Mouse (Mus musculus): ENCODE measurements around the gene Mmd2. TPM values are rescaled to one million over a fixed set of nuclear protein-coding genes. Genes with fewer than 3 reads are reported as not detected.

The Mmd2 gene
- polyA plus RNA-seq, 1 experiment from 2014 or later, result 77.4 TPM

GRCm38 (mm10) chr5:142637823-142638222 is 29.2 kb upstream of the Mmd2 start:
- WGBS, result 96% methylated on average over 5 of the region's 5 CpGs
- no peak for ATAC-seq

GRCm38 (mm10) chr5:142630224-142630623 is 21.6 kb upstream of the Mmd2 start:
- Histone ChIP-seq H3K27me3 (replicated peaks; ENCODE audit: control insufficient read depth, insufficient read depth, low read length) (no peaks in the 10 kb centered on the region), H3K27ac (ENCODE audit: low read length) (no peak overlapping the region; the same call in 1 of the 2 replicates), H3K4me3 (replicated peaks; ENCODE audit: low read length) (peak overlapping the region; percentile 82), H3K9ac (replicated peaks; ENCODE audit: low read depth, low read length) (peak overlapping the region; percentile 82), H3K9me3 (ENCODE audit: control insufficient read depth, low read length) (no peaks in the 10 kb centered on the region), H3K4me1 (replicated peaks; ENCODE audit: control insufficient read depth, insufficient read depth, low read length) (peaks cover 14% of the 10 kb centered on the region), H3K36me3 (ENCODE audit: control insufficient read depth, insufficient read depth) (peaks cover 9% of the 10 kb centered on the region; the same call in 1 of the 2 replicates), H3K4me2 (ENCODE audit: low read length) (peak overlapping the region; percentile 59)
- no peak for ATAC-seq
- 5% methylated on average over 6 of the region's 6 CpGs for WGBS

More at GRCm38 (mm10) chr5:142637823-142638222, 29.2 kb upstream of the Mmd2 start:
- no peak overlapping the region for H3K4me3 ChIP-seq (replicated peaks; ENCODE audit: low read length)
- H3K9me3 ChIP-seq (ENCODE audit: control insufficient read depth, low read length), result no peaks in the 10 kb centered on the region
- H3K27me3 ChIP-seq (replicated peaks; ENCODE audit: control insufficient read depth, insufficient read depth, low read length), result no peaks in the 10 kb centered on the region
- H3K36me3 ChIP-seq (ENCODE audit: control insufficient read depth, insufficient read depth), result peaks cover 13% of the 10 kb centered on the region; the same call in 1 of the 2 replicates
- H3K9ac ChIP-seq (replicated peaks; ENCODE audit: low read depth, low read length), result no peak overlapping the region
- H3K4me1 ChIP-seq (replicated peaks; ENCODE audit: control insufficient read depth, insufficient read depth, low read length), result no peaks in the 10 kb centered on the region
- H3K27ac ChIP-seq (ENCODE audit: low read length), result no peak overlapping the region
- no peak overlapping the region for H3K4me2 ChIP-seq (ENCODE audit: low read length)

- peaks cover 9% of the 10 kb centered on the region; the same call in 1 of the 2 replicates for H3K36me3 ChIP-seq (ENCODE audit: control insufficient read depth, insufficient read depth)
- H3K4me2 ChIP-seq (ENCODE audit: low read length), result peak overlapping the region; percentile 59
These were observed 21.0 kb upstream of the Mmd2 start for GRCm38 (mm10) chr5:142629663-142630025.

GRCm38 (mm10) chr5:142628726-142629662 is 20.4 kb upstream of the Mmd2 start:
- 1% methylated on average over 62 of the region's 69 CpGs for WGBS
- peak; percentile 98 for ATAC-seq
- H3K4me1 ChIP-seq (replicated peaks; ENCODE audit: control insufficient read depth, insufficient read depth, low read length), result peaks cover 14% of the 10 kb centered on the region
- H3K4me3 ChIP-seq (replicated peaks; ENCODE audit: low read length), result peak overlapping the region; percentile 82
- peak overlapping the region; percentile 59 for H3K4me2 ChIP-seq (ENCODE audit: low read length)
- peak overlapping the region; percentile 82 for H3K9ac ChIP-seq (replicated peaks; ENCODE audit: low read depth, low read length)
- peak overlapping the region; percentile 57 for H3K27ac ChIP-seq (ENCODE audit: low read length)
- no peaks in the 10 kb centered on the region for H3K9me3 ChIP-seq (ENCODE audit: control insufficient read depth, low read length)
- H3K36me3 ChIP-seq (ENCODE audit: control insufficient read depth, insufficient read depth), result peaks cover 6% of the 10 kb centered on the region; the same call in 1 of the 2 replicates
- H3K27me3 ChIP-seq (replicated peaks; ENCODE audit: control insufficient read depth, insufficient read depth, low read length), result no peaks in the 10 kb centered on the region

More at GRCm38 (mm10) chr5:142629663-142630025, 21.0 kb upstream of the Mmd2 start:
- Histone ChIP-seq H3K9me3 (ENCODE audit: control insufficient read depth, low read length) (no peaks in the 10 kb centered on the region), H3K9ac (replicated peaks; ENCODE audit: low read depth, low read length) (peak overlapping the region; percentile 82), H3K27me3 (replicated peaks; ENCODE audit: control insufficient read depth, insufficient read depth, low read length) (no peaks in the 10 kb centered on the region), H3K4me1 (replicated peaks; ENCODE audit: control insufficient read depth, insufficient read depth, low read length) (peaks cover 14% of the 10 kb centered on the region), H3K27ac (ENCODE audit: low read length) (peak overlapping the region; percentile 57), H3K4me3 (replicated peaks; ENCODE audit: low read length) (peak overlapping the region; percentile 82)
- under 1% methylated on average over 41 of the region's 41 CpGs for WGBS
- ATAC-seq, result peak; percentile 61

- H3K4me3 ChIP-seq (replicated peaks; ENCODE audit: low read length), result peak within 1 kb of the TSS; percentile 82
- 91% methylated on average over 2 of the region's 2 CpGs for WGBS
- H3K9me3 ChIP-seq (ENCODE audit: control insufficient read depth, low read length), result no peaks in the 10 kb centered on the region
- no peaks in the 10 kb centered on the region for H3K27me3 ChIP-seq (replicated peaks; ENCODE audit: control insufficient read depth, insufficient read depth, low read length)
- H3K27ac ChIP-seq (ENCODE audit: low read length), result no peak within 1 kb of the TSS
- no peak within 1 kb of the TSS for H3K9ac ChIP-seq (replicated peaks; ENCODE audit: low read depth, low read length)
- H3K4me1 ChIP-seq (replicated peaks; ENCODE audit: control insufficient read depth, insufficient read depth, low read length), result peaks cover 14% of the 10 kb centered on the region
- H3K36me3 ChIP-seq (ENCODE audit: control insufficient read depth, insufficient read depth), result no peaks in the 10 kb centered on the region
- ATAC-seq, result no peak
- peak within 1 kb of the TSS; percentile 56 for H3K4me2 ChIP-seq (ENCODE audit: low read length)
These were observed 18.8 kb upstream of the Mmd2 start, which contains the start of gene Wipi2 for GRCm38 (mm10) chr5:142627398-142627797. Wipi2 (plus strand) TSS chr5:142627698.

DNA sequence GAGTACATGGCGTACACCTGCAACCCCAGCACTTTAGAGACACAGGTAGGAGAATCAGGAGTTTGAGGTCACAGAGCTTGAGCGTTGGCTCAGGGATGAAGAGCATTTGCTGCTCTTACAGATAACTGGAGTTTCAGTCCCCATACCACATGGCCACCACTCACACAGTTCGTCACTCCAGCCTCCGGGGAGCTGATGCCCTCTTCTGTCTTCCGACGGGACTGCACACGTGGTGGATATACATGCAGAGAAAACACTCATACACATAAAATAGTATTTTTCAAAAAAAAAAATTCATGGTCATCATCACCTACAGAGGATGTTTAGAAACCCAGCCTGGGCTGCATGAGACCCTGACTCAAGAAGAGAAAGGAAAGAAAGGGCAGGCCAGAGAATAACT is 14.5 kb upstream of the Mmd2 start:
- H3K27me3 ChIP-seq (replicated peaks; ENCODE audit: control insufficient read depth, insufficient read depth, low read length), result no peaks in the 10 kb centered on the region
- H3K36me3 ChIP-seq (ENCODE audit: control insufficient read depth, insufficient read depth), result no peaks in the 10 kb centered on the region
- H3K4me1 ChIP-seq (replicated peaks; ENCODE audit: control insufficient read depth, insufficient read depth, low read length), result 0 out of 2 replicates have a peak, but pooled peaks cover 2% of the 10 kb centered on the region
- 89% methylated on average over 7 of the region's 7 CpGs for WGBS
- no peak overlapping the region for H3K9ac ChIP-seq (replicated peaks; ENCODE audit: low read depth, low read length)
- H3K9me3 ChIP-seq (ENCODE audit: control insufficient read depth, low read length), result no peaks in the 10 kb centered on the region
- no peak for ATAC-seq
- H3K27ac ChIP-seq (ENCODE audit: low read length), result no peak overlapping the region
- no peak overlapping the region for H3K4me3 ChIP-seq (replicated peaks; ENCODE audit: low read length)
- no peak overlapping the region for H3K4me2 ChIP-seq (ENCODE audit: low read length)

- Histone ChIP-seq H3K27me3 (replicated peaks; ENCODE audit: control insufficient read depth, insufficient read depth, low read length) (no peaks in the 10 kb centered on the region), H3K9ac (replicated peaks; ENCODE audit: low read depth, low read length) (no peak overlapping the region), H3K4me1 (replicated peaks; ENCODE audit: control insufficient read depth, insufficient read depth, low read length) (0 out of 2 replicates have a peak, but pooled peaks cover 2% of the 10 kb centered on the region), H3K4me3 (replicated peaks; ENCODE audit: low read length) (no peak overlapping the region), H3K9me3 (ENCODE audit: control insufficient read depth, low read length) (no peaks in the 10 kb centered on the region), H3K36me3 (ENCODE audit: control insufficient read depth, insufficient read depth) (no peaks in the 10 kb centered on the region), H3K27ac (ENCODE audit: low read length) (no peak overlapping the region), H3K4me2 (ENCODE audit: low read length) (no peak overlapping the region)
- no peak for ATAC-seq
- 75% methylated on average over 1 of the region's 1 CpGs for WGBS
These were observed 13.5 kb upstream of the Mmd2 start for GRCm38 (mm10) chr5:142622134-142622533.

DNA sequence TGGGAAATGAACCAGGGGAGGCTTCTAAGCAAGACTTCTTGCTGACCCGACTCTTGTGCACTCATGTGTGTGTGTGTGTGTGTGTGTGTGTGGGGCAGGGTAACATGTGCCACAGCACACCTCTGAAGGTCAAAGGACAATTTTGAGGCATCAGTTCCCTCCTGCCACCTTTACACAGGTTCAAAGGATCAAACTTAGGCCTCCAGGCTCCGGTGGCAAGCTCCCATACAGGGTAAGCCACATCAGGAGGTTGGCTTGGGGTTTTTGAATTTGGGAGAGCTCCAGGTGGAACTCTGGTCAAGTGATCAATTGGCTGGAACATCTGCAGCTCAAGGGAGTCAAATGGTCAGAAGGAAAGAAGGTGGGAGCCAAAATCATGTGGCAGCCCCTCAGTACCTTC is 12.8 kb upstream of the Mmd2 start:
- no peak for ATAC-seq
- no peaks in the 10 kb centered on the region for H3K9me3 ChIP-seq (ENCODE audit: control insufficient read depth, low read length)
- H3K36me3 ChIP-seq (ENCODE audit: control insufficient read depth, insufficient read depth), result no peaks in the 10 kb centered on the region
- H3K27ac ChIP-seq (ENCODE audit: low read length), result no peak overlapping the region
- no peaks in the 10 kb centered on the region for H3K27me3 ChIP-seq (replicated peaks; ENCODE audit: control insufficient read depth, insufficient read depth, low read length)
- 0 out of 2 replicates have a peak, but pooled peaks cover 2% of the 10 kb centered on the region for H3K4me1 ChIP-seq (replicated peaks; ENCODE audit: control insufficient read depth, insufficient read depth, low read length)
- H3K4me2 ChIP-seq (ENCODE audit: low read length), result no peak overlapping the region
- no peak overlapping the region for H3K9ac ChIP-seq (replicated peaks; ENCODE audit: low read depth, low read length)
- no peak overlapping the region for H3K4me3 ChIP-seq (replicated peaks; ENCODE audit: low read length)
- WGBS, result 83% methylated on average over 2 of the region's 2 CpGs

DNA sequence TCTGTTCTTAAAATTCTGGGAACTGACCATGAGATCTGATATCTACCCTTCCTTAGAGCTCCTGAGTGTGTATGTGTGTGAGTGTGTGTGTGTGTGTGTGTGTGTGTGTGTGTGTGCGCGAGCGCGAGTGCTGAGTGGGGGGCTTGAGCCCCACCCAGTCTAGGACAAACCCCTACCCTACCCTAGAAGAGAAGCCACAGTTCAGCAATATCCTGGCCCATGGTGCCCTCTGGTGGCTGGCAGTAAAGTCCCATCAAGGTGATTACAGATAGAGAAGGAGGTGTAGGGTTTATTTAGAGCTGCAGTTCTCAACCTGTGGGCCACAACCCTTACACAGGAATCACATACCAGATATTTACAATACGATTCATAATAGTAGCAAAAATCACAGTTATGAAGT is 11.3 kb upstream of the Mmd2 start:
- H3K36me3 ChIP-seq (ENCODE audit: control insufficient read depth, insufficient read depth), result no peaks in the 10 kb centered on the region
- 10% methylated on average over 5 of the region's 5 CpGs for WGBS
- peak; percentile 66; the same call in 1 of the 2 replicates for ATAC-seq

More for the DNA sequence above, 11.3 kb upstream of the Mmd2 start:
- H3K27ac ChIP-seq (ENCODE audit: low read length), result no peak overlapping the region
- no peak overlapping the region for H3K4me3 ChIP-seq (replicated peaks; ENCODE audit: low read length)
- no peak overlapping the region for H3K4me2 ChIP-seq (ENCODE audit: low read length)
- 0 out of 2 replicates have a peak, but pooled peaks cover 2% of the 10 kb centered on the region for H3K4me1 ChIP-seq (replicated peaks; ENCODE audit: control insufficient read depth, insufficient read depth, low read length)
- no peaks in the 10 kb centered on the region for H3K9me3 ChIP-seq (ENCODE audit: control insufficient read depth, low read length)
- H3K27me3 ChIP-seq (replicated peaks; ENCODE audit: control insufficient read depth, insufficient read depth, low read length), result no peaks in the 10 kb centered on the region
- no peak overlapping the region for H3K9ac ChIP-seq (replicated peaks; ENCODE audit: low read depth, low read length)

Data from forebrain, embryonic 16.5 days (tissue).